Mouse (Mus musculus): ENCODE measurements around the gene Zfp451. TPM values are rescaled to one million over a fixed set of nuclear protein-coding genes. Genes with fewer than 3 reads are reported as not detected.
"Not testable (repeated sequence)": the region's sequence is repeated elsewhere in the genome, so short reads cannot be mapped to it uniquely, and the experiment has no call there.

The Zfp451 gene
- total and polyA plus RNA-seq, 3 experiments: 33.7 to 102 (median 36.7) TPM

DNA sequence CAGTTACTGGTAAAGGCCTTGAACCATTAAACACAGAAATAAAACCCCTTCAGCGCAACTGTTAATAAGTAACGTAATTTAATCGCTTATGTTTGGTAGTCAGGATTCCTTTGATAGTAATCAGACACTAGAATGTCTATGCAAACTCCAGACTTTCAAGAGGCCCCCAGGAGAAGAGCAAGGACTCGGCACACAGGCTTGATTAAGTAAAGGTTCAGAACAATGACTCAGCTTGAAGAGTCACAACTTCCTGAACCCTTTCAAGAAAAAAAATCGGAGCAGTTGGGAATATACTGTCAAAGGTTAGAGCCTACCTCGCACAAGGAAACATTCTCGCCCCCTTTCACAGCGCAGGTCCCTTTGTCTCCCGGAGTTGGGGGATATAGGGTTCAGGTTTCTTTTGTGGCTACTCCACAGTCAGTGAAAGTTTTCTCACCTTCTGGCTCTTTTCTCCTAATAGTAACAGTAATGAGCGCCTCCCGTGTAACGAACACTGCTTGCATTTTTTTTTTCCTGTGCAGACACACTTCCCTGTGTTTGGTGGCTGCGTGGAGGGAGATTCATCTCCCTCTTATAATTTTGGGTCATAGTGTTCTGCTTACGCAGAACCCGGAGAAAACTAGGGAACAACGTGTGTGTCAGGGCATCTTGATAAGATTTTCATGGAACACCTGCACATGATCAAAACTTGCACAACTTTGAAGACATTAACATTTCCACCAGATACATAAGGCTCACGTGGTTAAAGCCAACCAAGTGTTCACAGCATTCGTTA is 58.0 kb downstream of the Zfp451 start:
- 0 out of 2 replicates have a peak, but pooled peaks have one; percentile 10 for ATAC-seq (ENCODE audit: extremely low read depth, insufficient number of reproducible peaks, low FRiP score, poor library complexity, severe bottlenecking)
- peak overlapping the region; percentile 81 for H3K4me3 ChIP-seq (ENCODE audit: low read depth, low read length)
- DNase-seq (ENCODE audit: low spot score): peak; percentile 14
- no peaks in the 10 kb centered on the region for H3K9me3 ChIP-seq (replicated peaks)
- peaks cover 64% of the 10 kb centered on the region for H3K36me3 ChIP-seq (replicated peaks)
- no peaks in the 10 kb centered on the region for H3K27me3 ChIP-seq (ENCODE audit: insufficient read depth, low read length)
- TF ChIP-seq TAL1 (conservative IDR thresholded peaks at IDR 0.05; ENCODE audit: low read depth, low read length) (no peak), GATA2 (IDR thresholded peaks at IDR 0.05; ENCODE audit: borderline replicate concordance, low read depth, low read length) (no peak)
- peaks cover 46% of the 10 kb centered on the region for H3K4me1 ChIP-seq (ENCODE audit: insufficient read depth, low read depth, low read length)

DNA sequence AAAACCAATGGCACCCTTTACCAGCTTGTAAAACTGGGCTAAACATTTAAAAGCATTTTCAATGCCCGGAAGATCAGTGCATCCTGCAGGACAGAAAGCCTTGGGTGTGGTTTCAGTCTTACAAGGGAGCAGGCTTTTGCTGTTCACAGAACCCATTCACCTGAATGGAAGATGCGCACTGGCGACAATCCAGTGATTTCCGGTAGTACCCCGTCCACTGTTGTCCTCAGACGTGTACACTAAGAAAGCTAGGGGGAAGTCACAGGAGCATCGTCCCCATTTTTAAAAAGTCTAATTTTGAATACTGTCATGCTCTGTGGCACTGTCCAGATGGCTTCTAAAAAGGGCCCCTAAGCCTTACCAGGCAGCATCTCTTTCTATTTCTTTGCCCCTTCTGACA is 58.6 kb downstream of the Zfp451 start:
- H3K4me3 ChIP-seq (ENCODE audit: low read depth, low read length): peak overlapping the region; percentile 81
- no peak for TF ChIP-seq GATA1 (IDR thresholded peaks at IDR 0.05; ENCODE audit: borderline replicate concordance, low read length)
- TF ChIP-seq POLR2AphosphoS5 (IDR thresholded peaks at IDR 0.05; ENCODE audit: insufficient replicate concordance, low read depth, low read length): no peak
- TF ChIP-seq CTCF (IDR thresholded peaks at IDR 0.05; ENCODE audit: low read depth, low read length): no peak
- no peak for TF ChIP-seq GATA2 (IDR thresholded peaks at IDR 0.05; ENCODE audit: borderline replicate concordance, low read depth, low read length)
- no peak for TF ChIP-seq TAL1 (conservative IDR thresholded peaks at IDR 0.05; ENCODE audit: low read depth, low read length)
- DNase-seq (ENCODE audit: low spot score) (peak; percentile 22), ATAC-seq (ENCODE audit: extremely low read depth, insufficient number of reproducible peaks, low FRiP score, poor library complexity, severe bottlenecking) (peak; percentile 19; the same call in 1 of the 2 replicates)
- H3K9me3 ChIP-seq (replicated peaks): no peaks in the 10 kb centered on the region
- H3K27me3 ChIP-seq (ENCODE audit: insufficient read depth, low read length): no peaks in the 10 kb centered on the region
- H3K36me3 ChIP-seq (replicated peaks): peaks cover 66% of the 10 kb centered on the region
- peaks cover 46% of the 10 kb centered on the region for H3K4me1 ChIP-seq (ENCODE audit: insufficient read depth, low read depth, low read length)

DNA sequence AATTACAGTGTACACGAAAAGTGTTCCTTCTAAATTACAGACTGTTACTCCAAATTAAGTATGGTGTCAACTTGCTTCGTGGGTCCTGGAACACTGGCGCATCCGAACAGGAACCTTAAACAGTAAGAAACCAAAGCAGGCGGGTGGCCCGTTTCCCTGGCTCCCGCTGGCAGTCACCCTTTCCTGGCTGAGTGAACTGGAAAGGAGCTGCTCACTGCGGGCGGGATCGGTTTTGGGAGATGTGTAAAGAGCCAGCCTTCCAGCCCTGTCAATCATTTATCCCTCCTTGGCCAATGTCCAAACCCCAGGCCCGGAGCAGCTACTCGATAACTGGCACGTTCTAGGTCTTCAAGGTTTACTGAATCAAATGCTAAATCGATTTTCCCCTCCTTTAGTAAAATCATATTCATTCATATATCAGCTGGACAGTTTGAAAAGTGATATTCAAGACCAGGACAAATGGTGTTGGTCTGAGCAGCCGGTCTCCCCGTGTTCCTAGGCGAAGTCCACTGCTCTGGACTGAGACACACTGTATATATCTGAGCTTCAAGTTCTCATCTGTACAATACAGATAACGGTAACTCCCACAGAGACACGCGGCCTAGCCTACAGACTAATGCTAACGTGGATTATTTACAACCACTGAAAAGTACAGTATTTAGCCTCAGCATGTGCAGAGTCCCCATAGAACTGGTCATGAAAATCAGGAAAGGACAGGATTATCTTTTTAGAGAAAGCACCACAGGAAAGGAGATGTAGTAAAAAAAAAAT is 59.2 kb downstream of the Zfp451 start:
- peaks cover 65% of the 10 kb centered on the region for H3K36me3 ChIP-seq (replicated peaks)
- no peaks in the 10 kb centered on the region for H3K9me3 ChIP-seq (replicated peaks)
- H3K4me3 ChIP-seq (ENCODE audit: low read depth, low read length): peak overlapping the region; percentile 55; the same call in 1 of the 2 replicates
- ATAC-seq (ENCODE audit: extremely low read depth, insufficient number of reproducible peaks, low FRiP score, poor library complexity, severe bottlenecking) (peak; percentile 55), DNase-seq (ENCODE audit: low spot score) (peak; percentile 15)
- TF ChIP-seq GATA1 (IDR thresholded peaks at IDR 0.05; ENCODE audit: borderline replicate concordance, low read length) (no peak), TAL1 (conservative IDR thresholded peaks at IDR 0.05; ENCODE audit: low read depth, low read length) (peak; percentile 54), POLR2AphosphoS5 (IDR thresholded peaks at IDR 0.05; ENCODE audit: insufficient replicate concordance, low read depth, low read length) (no peak), CTCF (IDR thresholded peaks at IDR 0.05; ENCODE audit: low read depth, low read length) (no peak)
- H3K27me3 ChIP-seq (ENCODE audit: insufficient read depth, low read length): no peaks in the 10 kb centered on the region
- peaks cover 46% of the 10 kb centered on the region for H3K4me1 ChIP-seq (ENCODE audit: insufficient read depth, low read depth, low read length)

DNA sequence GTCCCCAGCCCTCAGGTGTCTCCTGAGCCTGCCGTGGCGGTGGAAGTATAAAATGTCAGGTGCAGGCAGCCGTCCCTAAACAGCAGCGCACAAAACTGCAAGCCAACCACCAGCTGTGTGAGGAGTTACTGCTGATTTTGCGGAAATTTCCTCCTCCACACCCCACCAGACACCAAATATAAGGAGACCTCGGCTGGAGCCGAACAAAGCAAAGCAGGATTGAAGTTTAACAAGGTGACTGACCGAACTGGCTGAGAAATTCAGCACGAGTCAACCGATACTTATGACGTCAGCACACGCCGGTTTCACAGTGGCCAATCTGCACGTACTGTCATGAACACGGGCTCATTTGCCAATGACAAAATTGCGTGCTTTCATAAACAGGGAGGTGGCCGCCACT is 60.3 kb downstream of the Zfp451 start:
- peaks cover 61% of the 10 kb centered on the region for H3K36me3 ChIP-seq (replicated peaks)
- no peaks in the 10 kb centered on the region for H3K9me3 ChIP-seq (replicated peaks)
- TF ChIP-seq POLR2AphosphoS5 (IDR thresholded peaks at IDR 0.05; ENCODE audit: insufficient replicate concordance, low read depth, low read length) (no peak), TAL1 (conservative IDR thresholded peaks at IDR 0.05; ENCODE audit: low read depth, low read length) (no peak), GATA2 (IDR thresholded peaks at IDR 0.05; ENCODE audit: borderline replicate concordance, low read depth, low read length) (no peak), CTCF (IDR thresholded peaks at IDR 0.05; ENCODE audit: low read depth, low read length) (no peak), GATA1 (IDR thresholded peaks at IDR 0.05; ENCODE audit: borderline replicate concordance, low read length) (no peak)
- ATAC-seq (ENCODE audit: extremely low read depth, insufficient number of reproducible peaks, low FRiP score, poor library complexity, severe bottlenecking): no peak
- H3K4me3 ChIP-seq (ENCODE audit: low read depth, low read length): no peak overlapping the region
- no peak for DNase-seq (ENCODE audit: low spot score)
- H3K4me1 ChIP-seq (ENCODE audit: insufficient read depth, low read depth, low read length): peaks cover 48% of the 10 kb centered on the region
- no peaks in the 10 kb centered on the region for H3K27me3 ChIP-seq (ENCODE audit: insufficient read depth, low read length)

DNA sequence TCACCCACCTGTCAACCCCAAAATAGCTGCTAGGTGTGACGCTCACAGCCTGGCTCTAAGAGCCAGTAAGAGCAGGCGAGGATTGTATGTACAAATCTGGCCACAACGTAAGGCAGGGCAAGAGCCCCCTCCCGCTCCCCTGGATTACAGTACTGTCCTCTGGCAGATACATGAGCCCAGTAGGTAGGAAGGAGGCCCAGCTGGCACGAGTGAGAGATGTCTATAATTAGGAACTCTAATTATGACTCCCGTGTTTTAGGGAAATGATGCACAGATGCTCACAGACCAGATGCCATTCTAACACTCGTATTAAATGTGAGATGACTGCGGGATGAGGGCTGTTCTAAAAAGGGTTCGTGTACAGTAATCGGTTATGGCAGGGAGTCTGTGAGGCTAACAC is 63.1 kb downstream of the Zfp451 start:
- no peak for DNase-seq (ENCODE audit: low spot score)
- no peaks in the 10 kb centered on the region for H3K9me3 ChIP-seq (replicated peaks)
- peaks cover 85% of the 10 kb centered on the region for H3K36me3 ChIP-seq (replicated peaks)
- H3K27me3 ChIP-seq (ENCODE audit: insufficient read depth, low read length): no peaks in the 10 kb centered on the region
- H3K4me3 ChIP-seq (ENCODE audit: low read depth, low read length): no peak overlapping the region
- H3K4me1 ChIP-seq (ENCODE audit: insufficient read depth, low read depth, low read length): peaks cover 37% of the 10 kb centered on the region
- no peak for ATAC-seq (ENCODE audit: extremely low read depth, insufficient number of reproducible peaks, low FRiP score, poor library complexity, severe bottlenecking)
- TF ChIP-seq TAL1 (conservative IDR thresholded peaks at IDR 0.05; ENCODE audit: low read depth, low read length) (no peak), CTCF (IDR thresholded peaks at IDR 0.05; ENCODE audit: low read depth, low read length) (no peak), GATA2 (IDR thresholded peaks at IDR 0.05; ENCODE audit: borderline replicate concordance, low read depth, low read length) (no peak), POLR2AphosphoS5 (IDR thresholded peaks at IDR 0.05; ENCODE audit: insufficient replicate concordance, low read depth, low read length) (no peak)

DNA sequence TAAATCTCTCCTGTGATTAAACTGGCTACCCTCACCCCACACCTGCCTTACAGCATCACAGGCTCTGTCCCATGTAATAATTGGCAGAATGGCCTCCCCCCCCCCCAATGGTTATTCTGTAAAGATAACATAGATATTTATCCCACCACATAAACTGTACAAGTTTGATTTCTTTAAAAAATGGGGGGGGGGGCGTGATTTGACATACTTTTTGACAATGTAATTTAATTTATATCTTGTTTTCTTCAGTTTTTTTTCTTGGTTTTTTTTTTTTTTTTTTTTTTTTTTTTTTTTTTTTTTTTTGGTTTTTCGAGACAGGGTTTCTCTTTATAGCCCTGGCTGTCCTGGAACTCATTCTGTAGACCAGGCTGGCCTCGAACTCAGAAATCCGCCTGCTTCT is 64.7 kb downstream of the Zfp451 start:
- Histone ChIP-seq H3K4me1 (ENCODE audit: insufficient read depth, low read depth, low read length) (peaks cover 27% of the 10 kb centered on the region), H3K36me3 (replicated peaks) (peaks cover 90% of the 10 kb centered on the region)
- not testable (repeated sequence) for H3K27me3 ChIP-seq (ENCODE audit: insufficient read depth, low read length); H3K9me3 ChIP-seq (replicated peaks); H3K4me3 ChIP-seq (ENCODE audit: low read depth, low read length); DNase-seq (ENCODE audit: low spot score); ATAC-seq (ENCODE audit: extremely low read depth, insufficient number of reproducible peaks, low FRiP score, poor library complexity, severe bottlenecking)
